Mouse (Mus musculus): ENCODE measurements around the gene Sergef. TPM values are rescaled to one million over a fixed set of nuclear protein-coding genes. Genes with fewer than 3 reads are reported as not detected.

The Sergef gene
- total RNA-seq, 2 experiments from 2014 or later, result 8.7 to 10.6 TPM

DNA sequence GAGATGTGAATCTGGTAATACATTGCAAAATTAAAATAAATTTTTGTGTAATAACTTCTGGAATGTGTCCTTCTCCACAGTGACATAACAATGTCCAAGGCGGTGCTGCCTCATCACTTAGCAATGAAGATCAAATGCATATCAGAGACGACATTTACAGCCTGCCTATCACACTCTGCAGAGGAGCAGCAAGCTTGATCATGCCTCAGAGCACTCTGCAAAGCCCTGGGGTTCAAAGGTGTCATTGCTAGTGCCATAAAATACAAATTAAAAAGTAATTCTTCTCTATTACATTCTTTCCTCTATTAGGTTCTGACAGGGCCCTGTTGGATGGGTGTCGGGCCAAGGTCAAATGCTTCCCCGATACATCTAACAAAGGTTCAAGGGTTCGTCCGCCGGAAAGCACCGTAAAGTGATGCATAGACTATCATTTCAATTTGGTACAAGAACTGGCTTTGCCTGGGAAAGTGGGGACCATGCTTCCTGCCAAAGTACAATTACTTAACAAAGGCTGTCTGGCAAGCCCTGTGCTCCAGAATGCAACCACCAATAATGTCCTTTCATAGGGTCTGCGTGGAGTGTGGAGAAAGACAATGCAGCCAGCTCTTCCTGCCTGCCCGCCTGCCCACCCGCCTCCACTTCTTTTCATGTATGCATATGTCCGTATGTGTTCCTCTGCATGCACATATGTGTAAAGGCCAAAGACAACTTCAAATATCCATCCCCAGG lies 130.9 kb downstream of the Sergef start:
- DNase-seq (ENCODE audit: low spot score in 2 of 2), result no peak

DNA sequence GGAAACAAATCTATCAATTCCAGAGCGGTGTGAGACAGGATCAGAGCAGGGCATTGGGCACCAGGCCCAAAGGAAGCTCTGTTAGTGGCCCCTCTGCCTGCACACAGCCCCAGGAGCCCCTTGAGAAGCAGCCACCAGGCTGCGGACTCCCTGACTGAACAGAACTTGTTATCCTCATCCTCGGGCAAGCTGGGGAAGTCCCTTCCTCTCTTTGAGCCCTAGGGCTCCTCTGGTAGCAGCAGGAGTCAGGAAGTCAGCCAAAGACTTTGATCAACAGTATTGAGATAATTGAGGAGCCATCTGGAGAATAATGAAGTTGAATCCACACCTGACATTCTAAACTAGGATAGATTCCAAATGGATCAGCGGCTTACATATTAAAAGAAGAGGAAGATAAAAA lies 135.4 kb downstream of the Sergef start:
- no peak for DNase-seq (ENCODE audit: low spot score in 2 of 2)

DNA sequence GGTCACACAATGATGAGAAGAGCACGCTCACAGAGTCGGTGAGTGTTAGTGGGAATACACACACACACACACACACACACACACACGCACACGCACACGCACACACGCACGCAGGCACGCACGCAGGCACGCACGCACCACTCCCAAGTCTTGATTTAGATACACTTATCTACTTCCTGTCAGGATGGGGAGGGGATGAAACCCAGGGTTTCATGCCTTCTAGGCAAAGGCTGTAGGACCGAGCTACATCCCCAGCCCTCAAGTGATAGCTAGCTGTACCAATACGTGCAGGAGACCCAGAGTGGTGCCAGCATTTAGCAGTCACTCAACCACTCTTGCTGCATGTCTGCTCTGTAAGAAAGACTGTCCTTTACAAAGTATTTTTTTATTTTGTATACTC lies 137.0 kb downstream of the Sergef start:
- no peak for DNase-seq (ENCODE audit: low spot score in 2 of 2)

DNA sequence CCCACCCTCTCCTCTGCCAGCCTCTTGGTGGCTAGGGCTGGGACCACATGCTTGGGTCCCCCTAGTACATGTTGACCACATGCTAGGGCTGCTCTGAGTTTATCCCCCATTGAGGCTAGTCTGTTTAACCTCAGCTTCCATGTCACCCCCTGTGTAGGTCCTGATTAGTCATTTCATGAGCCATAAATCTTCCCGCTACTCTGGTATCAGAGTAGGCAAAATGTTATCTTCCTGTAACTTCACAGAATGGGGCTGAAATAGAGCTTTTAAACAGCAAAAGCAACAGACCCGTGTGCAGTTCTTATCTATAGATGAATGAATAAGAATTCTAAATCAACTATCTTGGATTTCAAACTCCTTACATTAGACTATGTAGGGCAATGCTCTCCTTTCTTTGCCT lies 138.1 kb downstream of the Sergef start:
- DNase-seq (ENCODE audit: low spot score in 2 of 2), result no peak

DNA sequence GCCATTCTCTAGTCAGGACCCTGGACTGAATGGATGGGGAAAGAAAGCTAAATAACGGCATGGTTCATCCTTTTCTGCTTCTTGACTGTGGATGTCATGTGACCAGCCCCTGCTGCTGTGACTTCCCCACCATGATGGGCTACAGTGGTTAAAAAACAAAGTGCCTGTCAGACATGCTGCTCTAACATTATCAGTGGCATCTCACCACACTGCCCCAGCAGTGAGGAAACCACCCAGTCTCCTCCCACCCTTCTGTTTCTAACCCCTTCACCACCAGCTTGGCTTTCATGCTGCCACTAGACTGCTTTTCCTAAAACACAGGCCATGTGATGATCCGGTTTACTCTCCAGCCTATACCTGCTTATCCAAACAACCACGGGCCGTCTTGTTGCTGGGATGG lies 140.0 kb downstream of the Sergef start:
- DNase-seq (ENCODE audit: low spot score in 2 of 2), result no peak

DNA sequence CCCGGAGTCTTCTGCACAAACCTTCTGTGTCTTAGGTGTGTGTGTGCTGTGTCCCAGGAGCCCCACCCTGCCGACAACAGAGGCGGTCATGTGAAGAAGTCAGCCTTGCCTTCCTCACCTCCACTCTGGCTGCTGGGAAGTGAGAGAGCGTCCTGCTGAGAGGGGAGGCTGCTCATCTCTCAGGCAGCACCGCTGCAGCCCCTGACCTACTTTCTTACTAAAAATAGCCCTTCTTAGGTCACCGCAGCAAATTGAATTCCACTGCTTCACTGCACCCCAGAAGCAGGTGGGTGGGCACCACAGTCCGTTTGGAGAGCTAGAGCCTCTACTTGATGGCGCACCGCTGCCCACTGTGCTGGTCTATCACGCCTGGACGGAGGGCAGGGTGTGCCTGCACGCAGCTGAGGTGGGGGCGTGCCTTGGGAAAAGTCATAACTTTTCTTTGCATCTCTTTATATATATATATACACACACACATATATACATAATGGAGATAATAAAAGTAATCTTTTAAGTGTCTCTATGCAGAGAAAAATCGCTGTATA lies 147.4 kb downstream of the Sergef start:
- no peak for DNase-seq (ENCODE audit: low spot score in 2 of 2)

DNA sequence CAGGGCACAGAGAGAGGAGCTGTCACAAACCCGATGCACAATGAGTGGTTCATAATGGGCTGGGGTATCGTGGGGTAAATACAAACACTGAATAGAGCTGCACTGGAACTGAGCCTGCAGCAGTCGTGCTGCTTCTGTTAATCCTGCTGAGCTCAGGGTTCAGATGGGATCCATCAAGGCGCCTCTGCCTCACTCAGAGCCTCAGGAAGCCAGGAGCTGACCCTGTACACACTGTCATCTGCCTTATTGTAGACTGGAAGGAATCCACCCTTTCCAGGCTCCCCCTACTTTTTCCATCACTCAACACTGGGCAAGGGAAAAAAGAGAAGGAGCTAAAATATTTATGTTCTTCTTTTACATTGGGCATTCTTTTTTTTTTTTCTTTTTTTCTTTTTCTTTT lies 152.3 kb downstream of the Sergef start:
- DNase-seq (ENCODE audit: low spot score in 2 of 2), result no peak

DNA sequence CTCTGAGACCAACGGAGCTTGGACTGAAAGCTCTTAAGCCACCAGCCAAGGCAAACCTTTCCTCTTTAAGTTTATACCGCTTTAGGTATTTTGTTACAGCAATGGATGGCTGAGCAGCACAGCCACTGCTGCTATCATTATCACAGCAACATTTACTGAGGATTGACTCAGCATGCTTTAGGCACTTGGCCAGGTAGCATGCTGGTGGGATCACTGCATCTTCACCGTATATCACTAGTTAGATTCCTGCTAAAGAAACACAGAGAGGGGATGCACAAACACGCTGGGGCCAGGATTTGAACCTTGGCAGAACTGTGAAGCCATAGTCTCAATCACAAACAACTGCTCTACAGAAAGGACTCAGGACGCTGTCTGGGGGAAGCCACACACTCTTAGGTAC lies 152.8 kb downstream of the Sergef start:
- no peak for DNase-seq (ENCODE audit: low spot score in 2 of 2)

DNA sequence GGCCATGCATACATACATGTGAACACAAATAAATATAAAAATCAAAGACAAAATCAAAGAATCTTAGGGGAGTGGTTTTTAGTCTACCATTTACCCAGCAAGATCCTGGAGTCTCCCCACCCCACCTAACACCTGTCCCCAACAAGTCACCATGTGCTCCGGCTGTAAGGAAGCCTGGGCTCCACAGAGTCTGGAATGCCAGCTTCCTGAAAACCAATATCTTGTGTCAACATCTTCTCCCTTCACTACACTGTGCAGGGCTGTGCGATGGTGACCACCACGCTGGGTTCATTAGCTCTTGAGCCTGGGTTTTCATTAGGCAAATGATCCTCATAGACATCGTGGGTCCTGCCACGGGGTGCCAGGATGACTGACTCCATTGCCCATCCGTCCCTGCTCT lies 155.4 kb downstream of the Sergef start:
- DNase-seq (ENCODE audit: low spot score in 2 of 2), result no peak

DNA sequence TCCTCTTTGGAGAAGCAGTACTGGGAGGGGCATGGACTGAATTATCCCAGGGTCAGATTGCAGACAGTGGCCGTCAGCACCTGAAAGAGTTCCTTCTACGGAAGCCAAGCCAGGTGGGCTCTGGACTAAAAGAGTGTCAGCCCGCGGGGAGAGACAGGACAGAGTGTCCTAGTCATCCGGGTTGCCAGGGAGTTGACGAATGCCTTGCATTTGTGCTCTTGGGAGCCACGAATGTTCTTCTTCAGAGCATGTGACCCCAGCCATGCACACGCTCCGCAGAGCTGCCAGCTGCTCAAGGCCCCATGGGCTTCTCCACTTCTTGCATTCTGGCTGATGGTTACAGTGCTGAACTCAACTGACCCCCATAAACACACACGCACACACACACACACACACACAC lies 156.6 kb downstream of the Sergef start:
- peak in 1 of 2 experiments; percentile 18 for DNase-seq (ENCODE audit: low spot score in 2 of 2)

DNA sequence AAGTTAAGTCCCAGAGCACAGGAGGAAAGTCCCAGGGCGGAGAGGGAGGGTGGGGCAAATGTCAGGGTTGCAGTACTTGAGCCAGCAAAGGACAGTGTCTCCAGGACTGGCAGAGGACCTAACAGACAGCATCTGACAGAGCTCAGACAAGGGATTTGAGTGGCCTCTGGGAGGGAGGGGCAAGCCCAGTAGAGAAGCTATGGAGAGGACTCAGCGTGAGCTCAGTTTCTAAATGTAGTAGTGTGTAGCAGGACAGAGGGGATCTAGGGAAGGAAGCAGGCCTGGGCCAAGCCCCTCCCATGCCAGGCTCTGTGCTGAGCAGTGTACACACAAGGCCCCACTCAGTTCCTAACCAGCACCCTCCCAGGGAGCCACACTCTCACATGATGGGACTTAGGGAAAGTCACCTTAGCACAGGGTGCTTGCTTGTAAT lies 157.5 kb downstream of the Sergef start:
- peak in 1 of 2 experiments; percentile 24 for DNase-seq (ENCODE audit: low spot score in 2 of 2)

DNA sequence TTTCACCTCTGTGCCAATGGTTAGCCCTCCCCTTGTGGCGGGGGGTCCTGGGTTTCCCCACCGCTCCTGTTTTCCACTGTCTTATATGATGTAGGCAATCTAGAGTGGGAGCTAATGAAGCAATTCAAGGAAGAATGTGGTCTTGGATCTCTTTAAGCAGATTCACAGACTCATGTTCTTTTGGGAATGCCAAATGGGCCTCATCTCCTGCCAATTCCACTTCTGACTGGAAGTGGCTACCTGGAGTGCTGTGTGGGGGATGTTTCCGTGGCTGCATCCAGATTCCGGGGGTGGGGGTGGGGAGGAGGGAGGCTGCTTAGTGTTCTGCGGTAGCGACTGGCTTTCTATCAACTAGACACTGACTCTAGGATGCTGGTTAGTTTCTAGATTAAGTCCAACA lies 159.8 kb downstream of the Sergef start:
- no peak for DNase-seq (ENCODE audit: low spot score in 2 of 2)

DNA sequence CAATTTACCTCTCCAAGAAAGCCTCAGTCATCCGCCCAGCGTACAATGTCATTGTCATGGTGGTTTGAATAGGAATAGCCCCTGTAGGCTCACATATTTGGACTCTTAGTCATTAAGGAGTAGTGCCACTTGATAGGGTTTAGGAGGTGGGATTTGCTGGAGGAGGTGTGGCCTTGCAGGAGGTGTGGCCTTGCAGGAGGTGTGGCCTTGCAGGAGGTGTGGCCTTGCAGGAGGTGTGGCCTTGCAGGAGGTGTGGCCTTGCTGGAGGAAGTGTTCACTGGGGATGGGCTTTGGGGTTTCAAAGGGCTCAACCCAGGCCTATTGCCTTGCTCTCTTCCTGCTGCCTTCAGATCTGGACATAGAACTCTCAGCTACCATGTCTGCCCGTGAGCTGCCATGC lies 162.2 kb downstream of the Sergef start:
- no peak for DNase-seq (ENCODE audit: low spot score in 2 of 2)

DNA sequence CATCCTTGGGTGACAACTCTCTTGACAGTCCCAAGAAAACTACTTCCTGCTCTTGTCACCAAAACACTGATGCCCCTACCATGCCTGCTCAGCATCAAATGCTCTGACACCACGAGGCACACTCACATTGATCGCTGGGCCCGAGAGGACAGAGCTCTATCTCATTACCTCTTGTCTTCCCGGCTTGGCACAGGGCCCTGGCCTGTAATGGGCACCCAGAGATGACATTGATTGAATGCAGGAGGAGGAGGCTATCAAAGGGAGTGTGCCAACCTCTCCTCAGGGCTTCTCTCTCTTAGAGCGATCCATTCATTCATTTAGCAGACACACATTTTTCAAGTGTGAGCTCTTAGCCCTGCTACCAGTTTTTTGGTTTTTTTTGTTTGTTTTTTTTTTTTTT lies 164.1 kb downstream of the Sergef start:
- no peak for DNase-seq (ENCODE audit: low spot score in 2 of 2)

DNA sequence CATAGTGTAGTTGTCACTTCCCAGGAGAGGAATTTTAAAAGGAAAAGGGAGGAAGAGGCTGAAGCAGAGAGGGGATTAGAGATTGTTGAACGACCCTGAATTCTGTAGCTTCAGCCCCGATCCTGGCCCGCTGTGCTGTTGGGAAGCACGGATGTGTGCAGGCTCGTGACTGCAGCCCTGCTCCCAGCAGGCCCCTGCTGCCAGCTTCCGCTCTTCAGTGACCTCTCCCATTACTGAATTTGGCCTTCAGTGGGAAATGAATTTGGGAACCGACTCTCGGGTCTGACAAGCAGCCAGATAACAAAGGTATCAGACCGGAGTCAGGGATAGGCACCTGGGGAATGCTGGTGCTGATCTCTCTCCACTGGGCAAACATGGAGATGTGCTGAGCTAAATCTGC lies 166.5 kb downstream of the Sergef start:
- no peak for DNase-seq (ENCODE audit: low spot score in 2 of 2)

DNA sequence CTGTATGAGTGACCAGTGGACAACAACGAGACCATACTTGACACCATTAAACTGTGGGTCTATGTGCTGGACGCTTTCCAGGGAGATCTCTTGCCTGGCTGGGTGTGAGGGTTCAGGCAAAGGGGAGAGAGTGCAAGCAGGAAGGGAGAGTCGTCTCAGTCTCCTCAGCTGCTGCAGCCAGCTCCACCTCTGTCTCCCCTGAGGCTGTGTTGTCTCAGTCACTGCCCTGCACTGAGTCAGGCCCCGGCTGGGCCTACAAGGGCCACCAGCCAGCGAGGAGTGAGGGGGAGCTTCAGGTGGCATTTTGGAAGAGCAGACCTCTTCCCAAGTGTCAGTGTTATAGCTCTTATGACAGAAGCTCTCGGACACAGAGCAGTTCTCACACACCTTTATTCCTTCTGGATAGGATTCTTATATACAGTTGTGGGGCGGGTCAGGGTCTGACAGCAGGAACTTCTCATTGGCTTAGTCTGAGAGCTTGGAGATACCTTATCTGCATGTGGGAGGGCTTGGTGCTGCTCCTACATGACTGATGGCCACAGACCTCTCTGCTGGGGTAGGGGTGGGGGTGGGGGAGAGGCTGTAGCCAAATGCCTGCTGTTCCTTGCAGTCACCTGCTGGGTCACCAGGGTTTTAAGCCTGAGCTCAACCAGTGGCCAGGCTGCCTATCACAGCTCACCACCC lies 168.4 kb downstream of the Sergef start:
- no peak for DNase-seq (ENCODE audit: low spot score in 2 of 2)

DNA sequence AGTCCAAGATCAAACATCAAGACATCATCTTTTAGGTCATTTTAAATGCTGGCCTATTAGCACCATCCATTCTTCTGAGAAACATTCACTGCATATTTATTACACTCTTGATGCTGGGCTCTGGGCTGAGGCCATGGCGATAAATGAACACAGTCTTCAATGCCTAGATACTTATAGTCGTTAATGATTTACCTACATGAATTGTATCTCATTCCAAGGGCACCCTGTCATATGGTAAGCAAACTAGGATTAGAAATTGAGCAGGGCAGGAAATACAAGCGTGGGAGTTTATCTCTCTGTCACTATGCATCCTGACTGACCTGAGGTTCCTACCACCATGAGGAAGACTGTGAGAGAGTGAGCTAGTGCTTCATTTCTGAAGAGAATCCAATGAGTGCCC lies 170.1 kb downstream of the Sergef start:
- no peak for DNase-seq (ENCODE audit: low spot score in 2 of 2)

DNA sequence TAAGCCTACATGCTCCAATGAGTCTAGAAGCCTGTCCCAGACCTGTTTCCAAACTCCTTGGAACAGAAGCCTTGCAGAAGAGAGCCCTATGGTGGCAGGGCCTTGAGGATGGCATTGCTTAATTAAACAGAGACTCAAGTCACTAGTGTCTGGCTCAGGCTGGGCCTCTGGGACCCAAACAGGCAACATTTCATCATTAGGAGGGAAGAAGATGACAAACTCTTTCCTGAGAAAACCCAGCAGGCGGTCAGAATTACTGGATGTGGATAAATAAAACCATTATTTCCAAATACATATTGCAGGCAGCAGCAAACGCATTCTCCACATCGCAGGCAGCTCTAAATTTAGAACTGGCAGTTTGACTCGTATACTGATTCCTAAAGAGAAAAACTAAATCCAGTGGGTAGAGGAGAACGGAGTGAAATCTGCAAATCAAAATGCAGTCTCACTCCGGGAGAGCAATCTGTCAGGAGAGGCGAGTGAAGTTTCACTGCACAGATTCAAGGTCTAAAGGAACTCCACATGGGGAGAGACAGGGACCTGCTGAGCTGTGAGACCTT lies 173.1 kb downstream of the Sergef start:
- DNase-seq (ENCODE audit: low spot score in 2 of 2), result no peak

DNA sequence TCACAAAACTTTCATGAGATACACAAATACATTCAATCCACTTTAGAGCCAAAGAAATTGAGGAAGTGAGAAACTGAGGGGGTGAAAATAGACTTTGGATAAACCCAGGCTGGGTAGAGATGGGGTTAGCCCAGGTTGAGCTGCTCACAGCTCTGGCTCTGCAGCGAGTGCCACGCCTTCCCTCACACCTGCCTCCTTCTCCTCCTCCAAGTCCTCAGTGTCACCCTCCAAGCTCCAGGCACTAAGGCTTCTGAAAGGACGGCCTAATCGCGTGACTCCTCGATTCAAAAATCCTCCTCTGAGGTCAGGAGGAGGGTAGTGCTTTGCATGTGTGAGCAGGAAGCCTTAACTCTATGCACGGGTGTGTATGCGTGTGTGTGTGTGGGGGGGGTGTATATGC lies 176.5 kb downstream of the Sergef start:
- DNase-seq (ENCODE audit: low spot score in 2 of 2), result no peak

DNA sequence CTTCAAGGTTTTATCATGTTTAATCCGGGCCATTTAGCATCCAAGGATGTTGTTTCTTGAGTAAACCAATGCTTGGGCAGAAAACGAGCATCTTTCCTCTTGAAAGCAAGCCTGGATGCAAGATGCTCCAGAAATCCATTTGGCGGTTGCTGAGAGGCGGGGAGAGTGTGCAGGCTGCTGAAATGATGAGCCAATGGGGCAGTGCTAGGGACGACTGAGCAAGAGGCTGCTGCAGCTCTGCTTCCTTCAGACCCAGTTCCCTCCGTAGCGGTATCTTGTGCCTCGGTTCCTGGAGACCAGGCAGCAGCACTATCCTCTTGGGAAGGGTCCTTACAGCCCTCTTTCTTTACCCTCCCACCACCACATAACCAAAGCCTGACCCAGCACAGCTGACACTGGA lies 177.3 kb downstream of the Sergef start:
- no peak for DNase-seq (ENCODE audit: low spot score in 2 of 2)

DNA sequence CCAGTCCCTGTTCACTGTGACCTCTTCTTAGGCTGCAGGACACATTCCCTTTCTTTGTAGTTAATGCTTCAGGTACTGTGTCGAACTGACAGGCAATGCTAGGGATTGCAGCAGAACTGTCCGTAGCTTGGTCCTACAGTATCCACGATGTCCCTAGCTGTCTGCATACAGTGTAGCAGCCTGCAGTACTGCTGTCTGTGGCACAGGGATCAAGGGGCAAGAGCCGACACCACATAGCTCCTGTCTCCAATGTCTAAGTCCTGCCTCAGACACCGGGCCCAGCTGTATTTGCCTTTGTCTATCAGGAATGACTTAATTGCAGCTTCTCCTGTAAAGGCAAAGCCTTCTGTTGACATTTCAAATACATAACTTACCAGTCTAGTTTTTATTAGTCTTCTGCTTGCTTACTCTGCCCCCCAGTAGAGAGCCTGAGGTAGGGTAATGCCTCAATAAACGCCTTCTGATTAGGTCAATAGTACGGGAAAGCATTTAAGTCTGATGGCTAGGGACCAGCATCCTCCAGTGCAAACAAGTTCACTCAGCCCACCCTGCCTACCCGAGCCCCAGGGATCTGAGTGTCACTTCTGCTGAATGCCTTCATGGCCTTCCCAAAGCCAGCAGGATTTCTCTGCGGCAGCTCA lies 179.9 kb downstream of the Sergef start:
- DNase-seq (ENCODE audit: low spot score in 2 of 2), result no peak

DNA sequence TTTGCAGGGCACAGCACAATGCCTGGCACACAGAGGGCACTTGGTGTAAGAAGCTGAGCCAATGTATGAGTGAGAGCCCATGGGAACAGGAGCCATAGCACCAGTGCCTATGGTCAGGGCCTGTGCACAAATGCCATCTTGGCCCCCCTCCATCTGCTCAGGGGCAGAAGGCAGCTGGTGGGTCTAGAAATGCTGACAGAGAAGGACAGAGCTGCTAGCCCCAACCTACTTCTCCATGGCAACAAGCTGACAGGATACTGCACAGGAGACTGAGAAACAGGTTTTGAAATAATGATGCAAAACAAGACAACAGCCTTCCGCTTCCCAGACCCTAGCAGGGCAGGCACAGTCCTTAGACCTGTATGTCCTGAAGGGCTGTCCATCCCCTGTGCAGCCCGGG lies 180.4 kb downstream of the Sergef start:
- DNase-seq (ENCODE audit: low spot score in 2 of 2), result no peak

Measured in gastrocnemius, postnatal 4 days (tissue).